Mouse (Mus musculus): ENCODE measurements around the gene Ccdc36.
A peak's percentile ranks its signal among the peaks of the same experiment; 100 is the strongest.

Ccdc36 gene

DNA sequence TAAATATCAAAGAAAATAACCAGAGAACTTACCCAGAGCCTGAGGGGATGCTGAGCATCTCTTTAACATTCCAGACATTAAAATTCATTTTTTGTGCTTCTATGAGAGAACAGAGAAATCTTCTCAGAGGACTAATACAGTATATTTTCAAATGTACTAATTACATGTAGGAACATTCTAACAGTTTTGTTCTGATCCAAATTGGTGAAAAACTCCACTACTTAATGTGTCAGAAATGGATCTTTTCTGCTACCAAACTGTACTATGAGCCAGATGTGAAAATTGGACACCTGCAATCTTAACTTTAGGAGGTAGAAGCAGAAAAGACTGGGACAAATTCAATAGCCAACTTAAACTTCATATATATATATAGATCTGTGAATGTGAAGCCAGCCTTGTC lies at the start of gene Ccdc36:
TSS of gene Ccdc36 (minus strand) at position 101 of the 400 bp plus-strand sequence.
- no peak for DNase-seq (ENCODE audit: low spot score in 2 of 2)

DNA sequence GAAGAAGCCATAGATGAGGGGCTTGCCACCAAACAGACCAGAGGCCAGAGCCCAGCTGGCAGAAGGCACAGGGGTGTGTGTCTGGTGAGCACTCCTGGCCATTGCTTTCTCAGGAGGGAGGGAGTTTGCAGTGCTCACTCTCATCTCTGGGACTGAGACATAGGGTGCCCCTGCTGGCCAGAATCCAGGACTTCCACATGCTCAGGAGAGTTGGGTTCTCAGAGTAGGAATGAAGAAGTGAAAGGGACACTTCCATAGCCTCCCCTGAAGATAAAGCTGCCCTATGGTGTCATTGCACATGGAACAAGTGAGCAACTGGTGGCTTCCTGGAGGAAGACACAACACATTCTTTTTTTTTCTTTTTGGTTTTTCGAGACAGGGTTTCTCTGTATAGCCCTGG lies 46.2 kb upstream of the Ccdc36 start:
- no peak for DNase-seq (ENCODE audit: low spot score in 2 of 2)

- DNase-seq (ENCODE audit: low spot score in 2 of 2) = no peak
These were observed 41.6 kb upstream of the Ccdc36 start for GRCm38 (mm10) chr9:108469845-108470244.

- DNase-seq (ENCODE audit: low spot score in 2 of 2) = no peak
These were observed 41.1 kb upstream of the Ccdc36 start for GRCm38 (mm10) chr9:108469430-108469829.

GRCm38 (mm10) chr9:108466219-108466618 lies 37.9 kb upstream of the Ccdc36 start:
- DNase-seq (ENCODE audit: low spot score in 2 of 2) = no peak

DNA sequence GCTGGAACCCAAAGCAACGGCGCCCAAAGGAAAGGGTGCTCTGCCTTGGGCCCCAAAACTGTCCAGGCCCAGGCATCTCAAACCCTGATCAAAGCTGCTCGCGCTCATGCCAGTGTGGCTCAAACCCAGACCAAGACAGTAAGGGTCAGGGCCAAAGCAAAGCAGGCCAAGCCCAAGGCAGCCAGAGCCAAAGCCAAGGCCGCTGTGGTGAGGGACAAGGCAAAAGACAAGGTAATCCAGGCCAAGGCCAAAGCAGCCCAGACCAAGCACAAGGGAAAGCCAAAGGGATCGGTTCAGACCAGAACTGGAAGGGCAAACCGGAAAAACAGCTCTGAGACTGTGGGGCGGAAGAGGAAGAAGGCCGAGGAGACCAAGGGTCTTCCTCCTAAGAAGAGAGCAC lies 35.4 kb upstream of the Ccdc36 start:
- no peak for DNase-seq (ENCODE audit: low spot score in 2 of 2)

DNA sequence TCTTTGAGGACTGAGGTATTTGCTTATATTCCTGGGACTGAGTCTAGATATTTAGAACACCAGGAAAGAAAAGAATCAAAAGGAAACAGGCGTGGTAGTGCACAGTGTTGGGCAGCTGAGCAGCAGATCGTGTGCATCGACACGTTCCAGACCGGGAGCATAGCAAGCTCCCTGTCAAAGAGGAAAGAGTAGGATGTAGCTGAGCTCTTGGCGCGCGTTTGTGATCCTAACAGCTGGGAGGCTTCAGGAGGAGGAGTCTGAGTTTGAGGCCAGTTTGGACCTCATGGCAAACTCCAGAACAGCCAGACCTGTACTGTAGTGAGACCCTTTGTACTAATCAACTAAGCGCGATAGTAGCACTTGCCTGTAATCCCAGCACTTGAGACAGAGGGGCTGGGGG lies 33.9 kb upstream of the Ccdc36 start:
- no peak for DNase-seq (ENCODE audit: low spot score in 2 of 2)

GRCm38 (mm10) chr9:108461675-108462074 lies 33.4 kb upstream of the Ccdc36 start:
- no peak for DNase-seq (ENCODE audit: low spot score in 2 of 2)

DNA sequence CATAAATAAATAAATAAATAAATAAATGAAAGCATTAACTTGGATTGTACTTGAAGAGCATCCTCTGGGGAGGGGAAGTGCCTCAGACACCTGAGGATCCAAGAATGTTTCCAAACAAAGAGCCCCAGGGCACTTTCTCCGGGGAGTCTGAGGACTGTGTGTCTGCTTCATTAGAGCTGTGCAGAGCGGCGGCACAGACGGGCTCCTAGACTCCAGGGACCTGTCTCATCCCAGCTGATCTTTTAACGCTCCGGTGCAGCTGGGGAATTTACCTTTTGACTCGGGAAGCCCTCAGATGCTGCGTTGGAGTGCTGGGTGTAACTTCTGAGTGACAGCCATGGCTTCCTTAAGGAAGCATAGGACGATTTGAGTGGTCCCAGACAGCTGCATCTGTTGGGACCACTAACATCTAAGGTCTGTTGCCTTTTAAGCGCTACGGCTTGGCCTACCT lies 32.9 kb upstream of the Ccdc36 start, which contains the start of gene Klhdc8b:
TSS of gene Klhdc8b (minus strand) at position 401 of the 451 bp plus-strand sequence.
- DNase-seq (ENCODE audit: low spot score in 2 of 2) = no peak

- peak; percentile 82 to 86 for DNase-seq (ENCODE audit: low spot score in 2 of 2)
These were observed 32.3 kb upstream of the Ccdc36 start, which contains the start of gene Ccdc71 for GRCm38 (mm10) chr9:108460319-108461178. TSS of gene Ccdc71 (plus strand) at chr9:108460527.

DNA sequence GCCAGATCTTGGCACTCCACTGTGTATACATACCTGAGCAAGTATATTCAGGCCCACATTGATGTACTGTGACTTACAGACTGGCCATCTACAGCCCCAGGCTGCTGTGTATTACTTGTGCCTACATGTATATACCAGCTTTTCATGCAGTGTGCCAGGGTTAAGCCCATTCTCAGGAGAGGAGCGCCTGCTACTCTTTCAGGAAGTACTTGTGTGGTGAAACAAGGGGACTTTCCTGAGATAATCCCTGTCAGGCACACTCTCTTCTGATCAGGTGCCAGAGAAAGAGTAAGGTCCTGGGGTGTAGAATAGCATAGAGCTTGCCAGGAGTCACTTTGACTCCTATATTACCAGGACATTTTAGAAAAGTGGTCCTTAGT lies 31.6 kb upstream of the Ccdc36 start:
- no peak for DNase-seq (ENCODE audit: low spot score in 2 of 2)

GRCm38 (mm10) chr9:108456953-108457352 lies 28.7 kb upstream of the Ccdc36 start:
- no peak for DNase-seq (ENCODE audit: low spot score in 2 of 2)

DNA sequence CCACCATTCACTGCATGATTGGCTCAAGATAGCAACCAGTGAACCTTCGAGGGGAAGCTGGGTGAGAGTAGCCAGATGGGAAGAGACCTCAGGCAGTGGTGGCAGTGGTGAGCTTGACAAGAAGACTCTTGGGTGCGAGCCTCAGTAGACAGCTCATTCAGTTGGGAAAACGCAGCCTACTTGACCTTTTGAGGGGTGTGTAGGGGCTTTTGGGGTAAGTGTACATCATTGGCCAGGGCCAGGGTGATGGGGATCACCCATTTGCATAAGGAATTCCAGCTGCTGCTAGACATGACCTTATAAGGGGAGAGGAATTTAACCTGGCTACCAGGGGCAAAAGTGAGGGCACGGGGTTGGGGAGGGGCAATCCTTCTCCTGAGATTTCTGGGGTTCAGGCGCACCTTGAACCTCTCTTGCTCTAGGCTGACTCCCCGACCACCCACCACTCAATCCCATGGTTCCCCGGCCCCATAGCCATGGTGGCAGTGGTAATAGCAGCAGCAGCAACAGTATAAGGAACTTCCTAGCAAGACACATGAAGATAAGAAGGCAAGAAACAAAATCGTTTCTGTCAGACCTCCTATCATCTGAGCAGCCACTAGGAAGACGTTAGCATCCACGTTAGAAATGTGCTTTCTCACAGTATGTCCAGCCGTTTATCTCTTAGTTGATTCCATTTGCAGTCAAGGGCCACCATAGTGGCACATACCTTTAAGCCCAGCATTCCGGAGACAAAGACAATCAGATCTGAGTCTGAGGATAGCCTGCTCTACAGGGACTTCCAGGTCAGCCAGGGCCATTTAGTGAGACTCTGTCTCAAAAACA lies 27.7 kb upstream of the Ccdc36 start:
- no peak for DNase-seq (ENCODE audit: low spot score in 2 of 2)

- DNase-seq (ENCODE audit: low spot score in 2 of 2) = no peak
These were observed 26.1 kb upstream of the Ccdc36 start for GRCm38 (mm10) chr9:108454429-108454828.

GRCm38 (mm10) chr9:108453458-108453857 lies 25.2 kb upstream of the Ccdc36 start:
- DNase-seq (ENCODE audit: low spot score in 2 of 2) = no peak

DNA sequence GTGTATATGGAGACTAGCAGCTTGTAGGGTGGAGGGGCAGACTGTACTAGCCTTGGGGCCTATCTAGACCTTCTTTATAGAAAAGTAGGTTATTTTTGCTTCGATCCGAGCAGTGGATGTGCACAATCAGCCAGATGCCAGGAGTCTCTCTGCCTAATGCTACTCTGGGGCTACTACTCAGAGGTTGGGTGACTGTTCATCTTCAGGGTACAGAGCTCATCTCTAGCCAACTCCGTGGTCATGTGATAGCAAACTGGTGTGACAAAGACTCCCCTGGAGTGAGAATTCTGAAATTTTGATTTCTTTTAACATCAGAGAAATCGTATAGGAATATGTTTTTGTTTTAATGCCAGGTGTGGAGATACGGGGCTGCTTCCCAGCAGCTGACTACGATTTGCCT lies 24.6 kb upstream of the Ccdc36 start:
- DNase-seq (ENCODE audit: low spot score in 2 of 2) = no peak

GRCm38 (mm10) chr9:108452291-108452906 lies 24.1 kb upstream of the Ccdc36 start:
- peak; percentile 52 to 90 for DNase-seq (ENCODE audit: low spot score in 2 of 2)

DNA sequence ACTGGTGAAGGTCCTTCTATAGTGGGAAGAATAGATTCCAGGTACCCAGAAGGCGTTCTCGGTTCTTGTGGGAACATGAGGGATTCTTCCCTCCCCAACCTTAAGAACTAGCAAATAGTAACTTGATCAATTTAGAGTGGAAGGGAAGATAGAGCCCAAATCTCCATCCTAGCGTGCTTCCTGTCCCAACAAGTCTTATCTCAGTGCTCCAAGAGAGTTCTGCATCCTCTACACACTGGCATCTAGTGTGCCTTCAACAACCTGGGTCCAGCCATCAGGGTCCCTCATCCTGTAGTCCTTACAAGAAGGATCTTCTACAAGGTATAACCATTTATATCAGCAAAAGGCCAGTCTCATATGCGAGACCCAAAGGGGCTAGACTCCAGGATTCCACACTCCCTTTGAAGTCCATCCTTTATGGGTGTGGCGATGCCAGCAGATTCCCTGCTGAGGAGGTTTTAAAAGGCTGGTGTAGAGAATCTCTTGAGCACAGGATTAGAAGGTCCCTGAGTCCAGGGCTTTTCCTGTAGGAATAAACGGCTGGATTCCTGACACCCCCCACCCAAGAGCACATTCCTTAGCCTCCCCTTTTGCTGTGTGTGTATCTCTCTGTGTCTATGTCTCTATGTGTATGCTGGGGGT lies 23.4 kb upstream of the Ccdc36 start:
- no peak for DNase-seq (ENCODE audit: low spot score in 2 of 2)

DNA sequence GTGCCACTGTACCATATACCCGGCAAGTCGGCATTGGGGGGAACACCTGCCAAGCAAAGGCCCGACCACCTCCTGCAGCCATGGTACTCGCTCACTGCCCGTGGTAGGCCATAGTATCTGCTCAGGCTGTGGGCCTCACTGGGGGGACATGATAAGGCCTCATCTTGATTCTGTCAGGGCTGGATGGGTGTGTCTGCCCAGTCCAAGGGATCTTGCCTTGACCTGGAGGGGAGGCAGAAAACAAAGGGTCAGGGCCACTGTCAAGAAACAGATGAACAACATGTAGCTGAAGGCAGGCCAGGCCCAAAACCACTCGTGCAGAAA lies 22.8 kb upstream of the Ccdc36 start:
- no peak for DNase-seq (ENCODE audit: low spot score in 2 of 2)

- DNase-seq (ENCODE audit: low spot score in 2 of 2) = no peak
These were observed 22.2 kb upstream of the Ccdc36 start for GRCm38 (mm10) chr9:108450292-108451169.

- no peak for DNase-seq (ENCODE audit: low spot score in 2 of 2)
These were observed 21.6 kb upstream of the Ccdc36 start for GRCm38 (mm10) chr9:108449860-108450259.
